Mouse (Mus musculus) MEL (cell line): ENCODE results near the gene E330021D16Rik. TPM values are rescaled to one million over a fixed set of nuclear protein-coding genes. Genes with fewer than 3 reads are reported as not detected.

Source experiments
- DNase-seq: peaks from one replicate; pipeline ENCODE4 v3.0.0; 2011; ENCODE audit warnings: low read depth, low spot score
- H3K27ac ChIP-seq: 2 replicates; pipeline ENCODE4 v1.5.1; 2012; ENCODE audit warnings: low read depth, mild to moderate bottlenecking, control low read depth, low read length, moderate library complexity; ENCODE audit not compliant: control insufficient read depth
- H3K27me3 ChIP-seq, 2 experiments: fragments of 150-350 bp in 1 of 2; sonication (generic) in 1 of 2; 2 replicates each; pipeline ENCODE4 v1.6.1; 2012; ENCODE audit warnings: low read length in 2 of 2, mild to moderate bottlenecking in 2 of 2, improper control_type of control experiment in 1 of 2, moderate library complexity in 1 of 2; ENCODE audit not compliant: insufficient read depth in 2 of 2, control insufficient read depth in 1 of 2
- H3K36me3 ChIP-seq, 2 experiments: 2 replicates each; pipeline ENCODE4 v1.6.1; 2012 to 2014; ENCODE audit warnings: low read length in 2 of 2, improper control_type of control experiment in 1 of 2, inconsistent platforms in 1 of 2, mild to moderate bottlenecking in 1 of 2; ENCODE audit not compliant: insufficient read depth in 2 of 2, control insufficient read depth in 1 of 2
- H3K4me1 ChIP-seq, 2 experiments: fragments of 150-350 bp in 1 of 2; sonication (generic) in 1 of 2; 2 replicates each; pipeline ENCODE4 v1.6.1; 2012; ENCODE audit warnings: low read length in 2 of 2, improper control_type of control experiment in 1 of 2, mild to moderate bottlenecking in 1 of 2; ENCODE audit not compliant: insufficient read depth in 2 of 2, control insufficient read depth in 1 of 2
- H3K4me3 ChIP-seq, 2 experiments: fragments of 150-350 bp in 1 of 2; sonication (generic) in 1 of 2; 2 replicates each; pipeline ENCODE4 v1.5.1; 2012; ENCODE audit warnings: low read depth in 2 of 2, low read length in 2 of 2, mild to moderate bottlenecking in 2 of 2, moderate library complexity in 2 of 2, control low read depth in 1 of 2, improper control_type of control experiment in 1 of 2; ENCODE audit not compliant: control insufficient read depth in 1 of 2, insufficient read depth in 1 of 2
- H3K79me2 ChIP-seq: 2 replicates; pipeline ENCODE4 v1.6.1; 2012; ENCODE audit warnings: mild to moderate bottlenecking, low read length, moderate library complexity; ENCODE audit not compliant: control insufficient read depth, poor library complexity, insufficient read depth
- H3K9ac ChIP-seq: 2 replicates; pipeline ENCODE4 v1.6.1; 2012; ENCODE audit warnings: low read depth, mild to moderate bottlenecking, control low read depth, low read length, moderate library complexity; ENCODE audit not compliant: control insufficient read depth, poor library complexity, severe bottlenecking
- H3K9me3 ChIP-seq: fragments of 150-350 bp; sonication (generic); replicated peaks from 2 replicates; pipeline ENCODE4 v1.6.1; 2012; ENCODE audit warnings: mild to moderate bottlenecking, low read length, improper control_type of control experiment, moderate library complexity; ENCODE audit not compliant: insufficient read depth
- BHLHE40 ChIP-seq: IDR thresholded peaks from 2 replicates; pipeline ENCODE4 v1.6.1; 2012; ENCODE audit warnings: low read depth, mild to moderate bottlenecking, inconsistent platforms, low read length, improper control_type of control experiment, borderline replicate concordance
- CHD2 ChIP-seq: IDR thresholded peaks from 2 replicates; pipeline ENCODE4 v1.6.1; 2011; ENCODE audit warnings: low read length, improper control_type of control experiment
- CTCF ChIP-seq, 3 experiments: IDR thresholded peaks in 2 of 3; conservative IDR thresholded peaks in 1 of 3; 2 replicates each; pipeline ENCODE4 v1.5.1; 2011 to 2012; ENCODE audit warnings: low read length in 3 of 3, low read depth in 2 of 3, mild to moderate bottlenecking in 2 of 3, improper control_type of control experiment in 1 of 3, inconsistent platforms in 1 of 3, mixed read lengths in 1 of 3, moderate library complexity in 1 of 3; ENCODE audit not compliant: control insufficient read depth in 1 of 3, insufficient read depth in 1 of 3, poor library complexity in 1 of 3, severe bottlenecking in 1 of 3
- E2F4 ChIP-seq: IDR thresholded peaks from 2 replicates; pipeline ENCODE4 v1.6.1; 2011; ENCODE audit warnings: low read depth, low read length, improper control_type of control experiment, borderline replicate concordance
- ELF1 ChIP-seq: IDR thresholded peaks from 2 replicates; pipeline ENCODE4 v1.6.1; 2014; ENCODE audit warnings: low read depth, mild to moderate bottlenecking, inconsistent platforms, low read length, improper control_type of control experiment, moderate library complexity
- EP300 ChIP-seq, 2 experiments: IDR thresholded peaks; 2 replicates each; pipeline ENCODE4 v1.6.1; 2011; ENCODE audit warnings: improper control_type of control experiment in 2 of 2, low read length in 2 of 2, low read depth in 1 of 2, mild to moderate bottlenecking in 1 of 2
- ETS1 ChIP-seq: IDR thresholded peaks from 2 replicates; pipeline ENCODE4 v1.6.1; 2012; ENCODE audit warnings: low read depth, mild to moderate bottlenecking, inconsistent platforms, low read length, improper control_type of control experiment, moderate library complexity
- GABPA ChIP-seq: IDR thresholded peaks from 2 replicates; pipeline ENCODE4 v1.6.1; 2012; ENCODE audit warnings: low read depth, mild to moderate bottlenecking, inconsistent platforms, low read length, improper control_type of control experiment, moderate library complexity
- GATA1 ChIP-seq: IDR thresholded peaks from 2 replicates; pipeline ENCODE4 v1.6.1; 2011; ENCODE audit warnings: low read depth, low read length, improper control_type of control experiment
- HCFC1 ChIP-seq: IDR thresholded peaks from 2 replicates; pipeline ENCODE4 v1.6.1; 2012; ENCODE audit warnings: low read depth, mild to moderate bottlenecking, inconsistent platforms, low read length, improper control_type of control experiment, moderate library complexity
- KAT2A ChIP-seq: conservative IDR thresholded peaks from 2 replicates; pipeline ENCODE4 v1.6.1; 2012; ENCODE audit warnings: low read depth, low read length, improper control_type of control experiment, inconsistent platforms
- MAFK ChIP-seq: IDR thresholded peaks from 2 replicates; pipeline ENCODE4 v1.6.1; 2011; ENCODE audit warnings: low read depth, mild to moderate bottlenecking, low read length, improper control_type of control experiment, borderline replicate concordance
- MAX ChIP-seq: IDR thresholded peaks from 2 replicates; pipeline ENCODE4 v1.6.1; 2011; ENCODE audit warnings: low read length, improper control_type of control experiment
- MEF2A ChIP-seq: IDR thresholded peaks from 2 replicates; pipeline ENCODE4 v1.6.1; 2014; ENCODE audit warnings: low read depth, mild to moderate bottlenecking, inconsistent platforms, low read length, improper control_type of control experiment; ENCODE audit not compliant: poor library complexity, insufficient replicate concordance, severe bottlenecking; ENCODE audit errors: extremely low read depth
- MXI1 ChIP-seq: IDR thresholded peaks from 2 replicates; pipeline ENCODE4 v1.6.1; 2011; ENCODE audit warnings: mild to moderate bottlenecking, low read depth, low read length, improper control_type of control experiment
- MYC ChIP-seq: IDR thresholded peaks from 2 replicates; pipeline ENCODE4 v1.6.1; 2011; ENCODE audit warnings: low read depth, mild to moderate bottlenecking, low read length, improper control_type of control experiment, moderate library complexity
- NRF1 ChIP-seq: IDR thresholded peaks from 2 replicates; pipeline ENCODE4 v1.6.1; 2014; ENCODE audit warnings: low read depth, mild to moderate bottlenecking, inconsistent platforms, low read length, improper control_type of control experiment, moderate library complexity; ENCODE audit not compliant: poor library complexity, insufficient read depth, severe bottlenecking
- POLR2A ChIP-seq, 2 experiments: IDR thresholded peaks; 2 replicates each; pipeline ENCODE4 v1.6.1; 2011 to 2012; ENCODE audit warnings: low read length in 2 of 2, mild to moderate bottlenecking in 2 of 2, control low read depth in 1 of 2, improper control_type of control experiment in 1 of 2, low read depth in 1 of 2, moderate library complexity in 1 of 2; ENCODE audit not compliant: control insufficient read depth in 1 of 2, insufficient read depth in 1 of 2, poor library complexity in 1 of 2
- POLR2AphosphoS2 ChIP-seq: IDR thresholded peaks from 2 replicates; pipeline ENCODE4 v1.6.1; 2011; ENCODE audit warnings: low read length, improper control_type of control experiment
- POLR2AphosphoS5 ChIP-seq: IDR thresholded peaks from 2 replicates; pipeline ENCODE4 v1.6.1; 2012; ENCODE audit warnings: low read depth, borderline replicate concordance, mild to moderate bottlenecking, inconsistent platforms, low read length, moderate library complexity, mixed read lengths
- RAD21 ChIP-seq: IDR thresholded peaks from 2 replicates; pipeline ENCODE4 v1.6.1; 2011; ENCODE audit warnings: mild to moderate bottlenecking, low read depth, low read length, improper control_type of control experiment
- RCOR1 ChIP-seq: IDR thresholded peaks from 2 replicates; pipeline ENCODE4 v1.6.1; 2012; ENCODE audit warnings: low read depth, mild to moderate bottlenecking, inconsistent platforms, low read length, improper control_type of control experiment
- SIN3A ChIP-seq: IDR thresholded peaks from 2 replicates; pipeline ENCODE4 v1.6.1; 2012; ENCODE audit warnings: low read length, improper control_type of control experiment, inconsistent platforms
- SMC3 ChIP-seq: IDR thresholded peaks from 2 replicates; pipeline ENCODE4 v1.6.1; 2011; ENCODE audit warnings: low read depth, low read length, improper control_type of control experiment
- UBTF ChIP-seq: IDR thresholded peaks from 2 replicates; pipeline ENCODE4 v1.6.1; 2012; ENCODE audit warnings: low read depth, mild to moderate bottlenecking, inconsistent platforms, low read length, improper control_type of control experiment, moderate library complexity, borderline replicate concordance; ENCODE audit not compliant: insufficient read depth
- USF1 ChIP-seq: IDR thresholded peaks from 2 replicates; pipeline ENCODE4 v1.6.1; 2014; ENCODE audit warnings: low read depth, mild to moderate bottlenecking, inconsistent platforms, low read length, improper control_type of control experiment, moderate library complexity
- USF2 ChIP-seq, 2 experiments: IDR thresholded peaks; 2 replicates each; pipeline ENCODE4 v1.6.1; 2011 to 2012; ENCODE audit warnings: improper control_type of control experiment in 2 of 2, low read length in 2 of 2, borderline replicate concordance in 1 of 2, inconsistent platforms in 1 of 2, low read depth in 1 of 2, mild to moderate bottlenecking in 1 of 2; ENCODE audit not compliant: insufficient read depth in 1 of 2
- ZC3H11A ChIP-seq: IDR thresholded peaks from 2 replicates; pipeline ENCODE4 v1.6.1; 2012; ENCODE audit warnings: low read depth, mild to moderate bottlenecking, inconsistent platforms, low read length, improper control_type of control experiment
- ZMIZ1 ChIP-seq: IDR thresholded peaks from 2 replicates; pipeline ENCODE4 v1.6.1; 2012; ENCODE audit warnings: low read depth, mild to moderate bottlenecking, inconsistent platforms, low read length, improper control_type of control experiment, moderate library complexity
- ZNF384 ChIP-seq: IDR thresholded peaks from 2 replicates; pipeline ENCODE4 v1.6.1; 2012; ENCODE audit warnings: low read depth, mild to moderate bottlenecking, inconsistent platforms, low read length, improper control_type of control experiment
- polyA plus RNA-seq, 2 experiments: library from polyadenylated mRNA; stranded (reverse) in 1 of 2; unstranded in 1 of 2; fragments of >175 nt in 1 of 2; fragments of >200 nt in 1 of 2; gene quantifications; 2 replicates each; pipeline versions ENCODE4 v1.2.1 to v1.2.4; 2012; ENCODE audit warnings: low replicate concordance in 2 of 2, low read depth in 1 of 2; ENCODE audit not compliant: insufficient read length in 2 of 2, insufficient read depth in 1 of 2, missing spikeins in 1 of 2
- total RNA-seq: library from RNA; depleted of rRNA; stranded (reverse); fragments of 300-350 nt; gene quantifications from 2 replicates; pipeline ENCODE4 v1.2.3, GENCODE M21; 2012

The E330021D16Rik gene
- total and polyA plus RNA-seq, 3 experiments, result not detected

DNA sequence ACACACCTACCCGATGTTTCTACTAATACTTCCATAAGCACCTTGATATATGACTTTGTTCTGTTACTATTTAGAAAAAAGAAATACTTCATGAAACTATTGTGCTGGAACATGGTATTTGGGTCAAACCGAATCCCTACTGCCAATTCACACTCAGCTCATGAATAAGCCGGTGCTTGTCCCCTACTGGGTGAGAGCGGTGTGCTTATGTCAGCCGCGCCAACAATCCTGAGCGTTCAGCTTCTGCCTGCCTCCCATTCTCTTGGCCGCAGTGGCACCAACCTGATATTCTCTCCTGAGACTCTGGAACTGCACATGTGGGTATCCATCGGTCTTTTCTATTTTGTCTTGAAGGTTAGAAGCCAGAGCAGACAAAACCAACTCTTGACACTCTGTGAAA is 18.5 kb downstream of the E330021D16Rik start:
- Histone ChIP-seq H3K4me3 (no peak overlapping the region), H3K4me1 (no peaks in the 10 kb centered on the region), H3K36me3 (no peaks in the 10 kb centered on the region), H3K79me2 (no peaks in the 10 kb centered on the region), H3K27ac (no peak overlapping the region), H3K9me3 (no peaks in the 10 kb centered on the region), H3K27me3 (no peaks in the 10 kb centered on the region), H3K9ac (no peak overlapping the region)
- DNase-seq, result no peak
- TF ChIP-seq USF2 (IDR thresholded peaks at IDR 0.05; ENCODE audit: borderline replicate concordance in 1 of 2, insufficient read depth in 1 of 2, low read depth in 1 of 2, low read length in 2 of 2) (no peak), CTCF (IDR thresholded peaks at IDR 0.05 in 2 of 3, conservative IDR thresholded peaks at IDR 0.05 in 1 of 3; ENCODE audit: control insufficient read depth in 1 of 3, insufficient read depth in 1 of 3, low read depth in 2 of 3, low read length in 3 of 3, poor library complexity in 1 of 3, severe bottlenecking in 1 of 3) (no peak), HCFC1 (no peak), SMC3 (no peak), CHD2 (no peak), MYC (no peak), MXI1 (no peak), GABPA (no peak), UBTF (no peak), POLR2AphosphoS5 (no peak), MAFK (no peak), ELF1 (no peak), SIN3A (no peak), POLR2A (IDR thresholded peaks at IDR 0.05; ENCODE audit: control insufficient read depth in 1 of 2, insufficient read depth in 1 of 2, low read depth in 1 of 2, low read length in 2 of 2, poor library complexity in 1 of 2) (no peak), ETS1 (no peak), ZNF384 (no peak), MEF2A (no peak), NRF1 (no peak), ZC3H11A (no peak), E2F4 (no peak)
- TF ChIP-seq, all 39 proteins: peak for 0

DNA sequence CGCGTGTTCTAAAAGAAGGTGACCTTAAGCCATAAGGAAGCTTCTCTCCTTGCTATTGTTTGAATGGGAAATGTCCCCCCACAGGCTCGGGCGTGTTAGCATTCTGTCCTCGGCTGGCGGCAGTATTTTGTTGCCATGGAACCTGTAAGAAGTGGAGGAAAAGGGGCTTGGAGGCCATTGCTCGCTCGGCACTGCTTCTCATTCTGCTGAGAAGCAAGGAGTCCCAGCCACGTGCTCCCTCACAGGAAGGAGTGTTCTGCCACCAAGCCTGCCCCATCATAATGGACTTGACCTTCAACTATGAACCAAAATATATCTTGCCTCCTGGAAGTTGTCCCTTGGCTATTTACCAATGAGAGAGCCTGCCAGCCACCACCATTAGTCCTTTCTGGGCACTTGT is 25.1 kb downstream of the E330021D16Rik start:
- Histone ChIP-seq H3K27me3 (no peaks in the 10 kb centered on the region), H3K4me3 (no peak overlapping the region)
- no peak for TF ChIP-seq BHLHE40
- TF ChIP-seq E2F4, result no peak
- TF ChIP-seq RCOR1, result no peak
- TF ChIP-seq POLR2AphosphoS2, result no peak
- no peak for TF ChIP-seq POLR2AphosphoS5
- TF ChIP-seq GATA1, result no peak
- TF ChIP-seq RAD21, result no peak
- no peak for TF ChIP-seq EP300 (IDR thresholded peaks at IDR 0.05; ENCODE audit: low read depth in 1 of 2, low read length in 2 of 2)
- no peak for TF ChIP-seq ZMIZ1
- no peak for TF ChIP-seq MAX
- TF ChIP-seq SMC3, result no peak
- TF ChIP-seq KAT2A, result no peak
- TF ChIP-seq MXI1, result no peak
- no peak for TF ChIP-seq NRF1
- no peak for TF ChIP-seq POLR2A (IDR thresholded peaks at IDR 0.05; ENCODE audit: control insufficient read depth in 1 of 2, insufficient read depth in 1 of 2, low read depth in 1 of 2, low read length in 2 of 2, poor library complexity in 1 of 2)
- TF ChIP-seq UBTF, result no peak
- TF ChIP-seq USF1, result no peak
- TF ChIP-seq, all 39 proteins: peak for 0
- H3K79me2 ChIP-seq, result no peaks in the 10 kb centered on the region
- H3K9ac ChIP-seq, result no peak overlapping the region
- no peaks in the 10 kb centered on the region for H3K4me1 ChIP-seq
- DNase-seq, result no peak
- H3K9me3 ChIP-seq, result no peaks in the 10 kb centered on the region
- no peak overlapping the region for H3K27ac ChIP-seq
- no peaks in the 10 kb centered on the region for H3K36me3 ChIP-seq
